Mouse (Mus musculus) forebrain, embryonic 13.5 days (tissue): ENCODE measurements at regions not wholly inside any gene's neighbourhood (a gene's known extent, or its start where the extent isn't known, plus 50 kb on each side); places are given as distances from the start of the nearest gene placed in this dataset.

Experiments
- ATAC-seq: fragments of 200-750 bp; cut with Nextera tagmentation; 2 replicates; pipeline ENCODE4 v1.8.0; 2017
- H3K27ac ChIP-seq: fragments of 300-500 bp; sonication (generic); 2 replicates; pipeline ENCODE4 v1.5.1; 2015; ENCODE audit warnings: inconsistent platforms, mild to moderate bottlenecking, moderate library complexity
- H3K27me3 ChIP-seq: fragments of 300-500 bp; sonication (generic); 2 replicates; pipeline ENCODE4 v1.6.1; 2015; ENCODE audit warnings: mild to moderate bottlenecking, inconsistent platforms
- H3K36me3 ChIP-seq: fragments of 300-500 bp; sonication (generic); 2 replicates; pipeline ENCODE4 v1.6.1; 2015; ENCODE audit warnings: mild to moderate bottlenecking, inconsistent platforms; ENCODE audit not compliant: poor library complexity, severe bottlenecking
- H3K4me1 ChIP-seq: fragments of 300-500 bp; sonication (generic); 2 replicates; pipeline ENCODE4 v1.6.1; 2015; ENCODE audit warnings: inconsistent platforms
- H3K4me2 ChIP-seq: fragments of 300-500 bp; sonication (generic); 2 replicates; pipeline ENCODE4 v1.6.1; 2015; ENCODE audit warnings: inconsistent platforms, mild to moderate bottlenecking, moderate library complexity
- H3K4me3 ChIP-seq: fragments of 300-500 bp; sonication (generic); 2 replicates; pipeline ENCODE4 v1.5.1; 2015; ENCODE audit warnings: mild to moderate bottlenecking, inconsistent platforms
- H3K9ac ChIP-seq: fragments of 300-500 bp; sonication (generic); 2 replicates; pipeline ENCODE4 v1.6.1; 2015; ENCODE audit warnings: mild to moderate bottlenecking, inconsistent platforms
- H3K9me3 ChIP-seq: fragments of 300-500 bp; sonication (generic); replicated peaks from 2 replicates; pipeline ENCODE4 v1.6.1; 2016; ENCODE audit warnings: inconsistent platforms
- WGBS: fragments of 180-500 bp; shearing (Covaris S2); methylation state at CpG from one replicate; pipeline ENCODE4 v1.1.7; 2015; 5-methylcytosine and 5-hydroxymethylcytosine counted together

DNA sequence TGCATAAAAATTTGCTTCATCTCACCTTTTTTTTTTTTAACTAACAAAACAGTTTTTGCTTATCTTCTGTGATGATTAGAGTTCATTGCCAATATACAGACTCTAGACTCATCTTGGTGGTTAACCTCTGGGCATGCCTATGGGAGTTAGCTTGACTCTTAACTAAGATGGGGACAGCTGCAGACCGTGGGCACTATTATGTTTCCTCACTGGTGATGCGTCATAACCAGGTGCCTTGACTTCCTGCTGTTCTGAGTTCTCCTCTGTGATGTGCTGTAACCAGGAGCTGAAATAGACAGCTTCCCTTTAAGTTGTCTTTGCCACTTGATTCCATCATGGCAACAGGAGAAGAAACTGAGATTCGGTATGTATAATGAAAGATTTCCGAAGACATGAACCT, 105.4 kb upstream of the C1qtnf3 start:
- Histone ChIP-seq H3K27ac (no peak overlapping the region), H3K36me3 (no peaks in the 10 kb centered on the region), H3K27me3 (no peaks in the 10 kb centered on the region), H3K4me1 (no peaks in the 10 kb centered on the region), H3K9ac (no peak overlapping the region), H3K4me3 (no peak overlapping the region), H3K4me2 (no peak overlapping the region), H3K9me3 (no peaks in the 10 kb centered on the region)
- 94% methylated on average over 4 of the region's 4 CpGs for WGBS
- no peak for ATAC-seq

DNA sequence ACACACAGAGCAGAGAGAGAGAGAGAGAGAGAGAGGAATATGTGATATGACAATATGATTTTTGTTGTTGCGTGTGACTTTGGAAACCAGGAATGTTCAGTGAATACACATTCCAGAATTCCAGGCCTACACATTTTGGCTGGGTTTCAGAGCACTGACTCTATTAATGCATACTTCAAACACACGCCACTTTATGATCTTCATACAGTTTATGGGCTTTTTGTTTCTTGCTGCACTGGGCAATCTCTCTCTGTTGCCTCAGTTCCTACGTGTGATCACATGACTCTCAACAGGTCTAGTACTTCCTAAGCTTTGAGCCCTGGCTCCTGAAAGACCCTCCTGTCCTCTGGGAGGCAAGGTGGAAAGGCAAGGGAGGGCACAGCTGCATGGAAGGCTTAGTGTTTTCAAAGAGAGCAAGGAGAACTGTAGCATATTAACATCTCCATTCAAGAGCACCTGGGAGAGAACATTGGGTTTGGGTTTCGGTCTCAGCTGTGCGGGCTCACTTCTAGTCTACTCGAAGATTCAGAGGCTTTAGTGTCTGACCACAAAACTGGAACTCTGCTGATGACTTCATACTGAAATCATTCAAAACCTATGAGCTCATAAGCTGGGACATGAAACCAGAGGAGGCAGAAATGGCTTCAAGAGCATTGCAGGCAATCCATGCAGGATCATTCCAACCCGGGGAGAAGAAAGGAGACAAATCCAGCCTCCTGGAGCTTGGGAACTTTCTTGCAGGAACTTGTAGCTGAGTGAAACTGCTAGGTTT, 87.9 kb upstream of the C1qtnf3 start:
- H3K9me3 ChIP-seq, result no peaks in the 10 kb centered on the region
- no peak for ATAC-seq
- H3K4me1 ChIP-seq, result no peaks in the 10 kb centered on the region
- H3K27me3 ChIP-seq, result no peaks in the 10 kb centered on the region
- no peak overlapping the region for H3K4me3 ChIP-seq
- H3K4me2 ChIP-seq, result no peak overlapping the region
- no peak overlapping the region for H3K27ac ChIP-seq
- H3K9ac ChIP-seq, result no peak overlapping the region
- no peaks in the 10 kb centered on the region for H3K36me3 ChIP-seq
- WGBS, result 89% methylated on average over 7 of the region's 7 CpGs

DNA sequence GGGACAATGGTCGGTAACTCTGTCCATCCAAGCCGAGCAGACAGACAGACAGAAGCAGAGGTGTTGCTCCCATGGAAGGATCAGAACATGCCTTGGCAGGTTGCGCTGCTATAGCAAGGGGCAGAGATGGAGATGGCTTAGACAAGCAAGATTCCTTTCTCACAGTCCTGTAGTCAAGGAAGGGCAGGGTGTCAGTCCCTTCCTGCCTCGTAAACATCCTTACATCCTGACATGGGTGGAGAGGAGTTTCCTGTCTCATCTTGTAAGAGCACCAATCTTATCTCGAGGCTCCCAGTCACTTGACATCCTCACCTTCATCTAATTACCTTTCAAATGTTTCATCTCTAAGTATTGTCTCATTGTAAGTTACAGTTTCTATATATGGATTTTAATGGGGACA, 87.0 kb upstream of the C1qtnf3 start:
- 87% methylated on average over 5 of the region's 5 CpGs for WGBS
- H3K4me2 ChIP-seq, result no peak overlapping the region
- no peaks in the 10 kb centered on the region for H3K36me3 ChIP-seq
- no peaks in the 10 kb centered on the region for H3K4me1 ChIP-seq
- H3K27ac ChIP-seq, result no peak overlapping the region
- H3K9ac ChIP-seq, result no peak overlapping the region
- no peak for ATAC-seq
- H3K4me3 ChIP-seq, result no peak overlapping the region
- no peaks in the 10 kb centered on the region for H3K9me3 ChIP-seq
- H3K27me3 ChIP-seq, result no peaks in the 10 kb centered on the region

DNA sequence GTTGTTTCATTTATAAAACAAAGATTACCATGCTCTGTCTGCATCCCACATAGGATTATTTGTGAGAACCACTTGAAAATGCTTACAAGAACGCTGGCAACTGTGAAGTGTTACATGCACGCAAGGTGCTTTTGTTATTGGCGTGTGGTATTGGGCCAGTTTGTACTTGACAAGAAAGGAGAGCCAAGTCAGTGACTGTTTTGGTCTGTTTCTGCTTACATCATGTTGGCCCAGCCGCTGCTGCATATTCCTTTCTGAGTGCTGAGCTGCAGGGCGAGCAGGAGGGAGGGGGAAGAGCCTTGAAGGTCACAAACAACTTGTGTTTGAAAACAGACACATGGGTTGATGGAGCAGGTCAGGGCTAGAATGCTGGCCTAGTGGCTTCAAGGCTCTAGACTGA, 85.3 kb upstream of the C1qtnf3 start:
- no peaks in the 10 kb centered on the region for H3K4me1 ChIP-seq
- H3K27ac ChIP-seq, result no peak overlapping the region

DNA sequence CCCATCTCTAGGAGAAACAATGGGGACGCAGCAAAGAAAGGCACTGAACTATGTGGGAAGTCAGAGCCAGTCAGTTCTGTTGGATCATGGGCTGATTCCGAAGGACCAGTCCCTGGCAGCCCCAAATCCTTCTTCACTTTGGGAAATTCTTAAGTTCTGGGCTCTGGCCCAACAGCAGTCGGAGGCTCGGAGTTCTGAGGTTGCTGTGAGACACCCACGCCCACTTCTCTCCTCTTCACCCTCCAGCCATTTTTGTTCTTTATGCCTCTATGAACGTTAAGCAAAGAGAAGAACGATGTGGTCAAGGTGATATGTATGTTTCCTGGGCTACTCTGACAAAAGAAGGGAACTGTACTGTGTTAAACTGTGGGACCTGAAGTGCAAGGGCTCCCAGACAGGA, 84.0 kb upstream of the C1qtnf3 start:
- ATAC-seq, result no peak
- no peaks in the 10 kb centered on the region for H3K9me3 ChIP-seq
- H3K4me2 ChIP-seq, result no peak overlapping the region
- H3K36me3 ChIP-seq, result no peaks in the 10 kb centered on the region
- H3K4me3 ChIP-seq, result no peak overlapping the region
- no peaks in the 10 kb centered on the region for H3K27me3 ChIP-seq
- WGBS, result 90% methylated on average over 7 of the region's 7 CpGs
- no peak overlapping the region for H3K27ac ChIP-seq
- H3K4me1 ChIP-seq, result no peaks in the 10 kb centered on the region
- H3K9ac ChIP-seq, result no peak overlapping the region

More for the DNA sequence above, 85.3 kb upstream of the C1qtnf3 start:
- WGBS, result 82% methylated on average over 5 of the region's 5 CpGs
- Histone ChIP-seq H3K27me3 (no peaks in the 10 kb centered on the region), H3K9ac (no peak overlapping the region), H3K4me2 (no peak overlapping the region), H3K36me3 (no peaks in the 10 kb centered on the region), H3K9me3 (no peaks in the 10 kb centered on the region), H3K4me3 (no peak overlapping the region)
- ATAC-seq, result no peak

DNA sequence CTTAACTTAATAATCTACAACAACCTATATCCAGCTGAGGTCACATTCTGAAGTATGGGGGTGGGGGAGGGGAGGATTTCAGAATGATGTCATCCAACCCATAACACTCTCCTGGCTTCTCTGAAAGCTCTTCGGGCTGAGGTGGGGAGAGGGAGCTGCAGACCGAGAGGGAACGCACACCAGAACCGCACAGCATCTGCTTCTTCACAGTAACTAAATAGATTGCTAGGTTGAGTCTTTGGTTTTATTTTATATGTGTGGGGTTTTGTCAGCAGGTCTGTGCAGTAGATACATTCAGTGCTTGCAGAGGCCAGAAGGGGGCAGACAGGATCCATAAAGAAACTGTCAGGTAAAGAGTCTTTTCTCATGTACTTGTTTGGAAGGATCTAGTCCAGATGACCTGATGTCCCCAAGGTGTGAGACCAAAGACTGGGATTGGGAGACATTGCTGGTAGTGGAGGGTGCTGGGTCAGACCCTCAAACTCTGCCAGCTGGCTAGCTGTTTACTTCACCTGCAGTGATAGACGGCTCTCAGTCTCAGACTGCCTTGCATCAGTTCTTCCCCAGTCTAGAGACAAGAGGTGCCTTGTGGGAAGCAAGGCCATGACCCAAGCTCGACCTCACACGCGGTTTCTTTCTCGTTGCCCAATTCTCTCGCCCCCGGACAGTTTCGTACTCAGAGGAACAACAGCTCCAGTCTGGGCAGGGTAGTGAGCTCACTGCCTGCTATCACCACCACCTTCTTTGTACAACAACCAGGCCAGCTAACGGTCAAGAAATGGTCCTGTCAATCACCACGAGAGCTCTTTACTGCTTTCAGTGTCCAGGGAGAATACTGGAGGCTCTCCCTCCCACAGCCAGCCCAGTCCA, 83.2 kb upstream of the C1qtnf3 start:
- Histone ChIP-seq H3K4me1 (no peaks in the 10 kb centered on the region), H3K4me3 (no peak overlapping the region), H3K9me3 (no peaks in the 10 kb centered on the region), H3K27ac (no peak overlapping the region), H3K4me2 (no peak overlapping the region), H3K27me3 (no peaks in the 10 kb centered on the region), H3K9ac (no peak overlapping the region), H3K36me3 (no peaks in the 10 kb centered on the region)
- WGBS, result 60% methylated on average over 14 of the region's 14 CpGs
- peak; percentile 54 for ATAC-seq

DNA sequence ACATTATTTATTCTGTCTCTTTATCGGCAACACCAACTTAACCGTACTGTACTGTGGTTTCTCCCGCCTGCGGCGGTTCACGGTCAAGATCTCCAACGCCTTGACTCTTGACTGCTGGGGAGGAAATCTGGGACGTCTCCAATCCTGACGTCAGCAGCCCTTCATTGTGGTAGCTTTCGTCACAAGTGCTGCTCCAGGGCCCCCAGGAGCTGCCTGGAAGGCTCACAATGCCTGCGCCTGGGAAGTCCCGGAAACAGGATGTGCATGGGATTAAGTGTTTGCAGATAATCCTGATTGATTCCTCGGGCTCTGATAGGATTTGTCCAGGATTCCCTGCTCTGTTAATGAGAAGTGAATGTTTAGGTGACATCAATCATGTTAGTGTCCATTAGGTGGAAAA, 82.3 kb upstream of the C1qtnf3 start:
- Histone ChIP-seq H3K27ac (no peak overlapping the region), H3K4me2 (no peak overlapping the region), H3K36me3 (no peaks in the 10 kb centered on the region), H3K27me3 (no peaks in the 10 kb centered on the region), H3K4me1 (no peaks in the 10 kb centered on the region), H3K4me3 (no peak overlapping the region), H3K9me3 (no peaks in the 10 kb centered on the region), H3K9ac (no peak overlapping the region)
- 54% methylated on average over 13 of the region's 13 CpGs for WGBS
- ATAC-seq, result no peak

DNA sequence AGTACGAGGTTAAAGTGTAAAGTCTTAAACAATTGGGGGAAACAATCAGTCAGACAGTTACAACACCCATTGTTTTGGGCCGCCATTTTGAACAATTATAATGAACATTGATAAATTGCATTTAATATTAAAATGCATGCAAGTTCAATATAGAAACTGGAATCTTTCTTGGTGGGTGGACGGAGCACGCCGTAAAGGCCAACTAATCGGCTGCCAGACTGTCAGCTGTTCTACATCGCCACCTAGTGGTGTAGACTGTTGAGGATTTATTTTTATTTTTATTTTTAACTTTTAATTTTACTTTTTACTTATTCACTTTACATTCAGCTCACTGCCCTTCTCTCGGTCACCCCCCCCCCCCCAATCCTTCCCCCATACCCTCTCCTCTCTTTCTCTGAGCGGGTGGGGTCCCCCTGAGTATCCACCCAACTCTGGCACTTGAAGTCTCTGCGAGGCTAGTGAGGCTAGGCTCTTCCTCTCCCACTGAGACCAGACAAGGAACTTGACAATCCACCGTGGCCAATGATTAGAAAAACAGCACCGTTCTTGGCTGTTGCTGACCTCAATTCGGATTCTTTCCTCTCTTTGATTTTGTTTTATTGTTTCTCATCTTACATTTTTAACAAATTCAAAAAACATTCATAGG, 79.7 kb upstream of the C1qtnf3 start:
- WGBS, result 21% methylated on average over 13 of the region's 13 CpGs

DNA sequence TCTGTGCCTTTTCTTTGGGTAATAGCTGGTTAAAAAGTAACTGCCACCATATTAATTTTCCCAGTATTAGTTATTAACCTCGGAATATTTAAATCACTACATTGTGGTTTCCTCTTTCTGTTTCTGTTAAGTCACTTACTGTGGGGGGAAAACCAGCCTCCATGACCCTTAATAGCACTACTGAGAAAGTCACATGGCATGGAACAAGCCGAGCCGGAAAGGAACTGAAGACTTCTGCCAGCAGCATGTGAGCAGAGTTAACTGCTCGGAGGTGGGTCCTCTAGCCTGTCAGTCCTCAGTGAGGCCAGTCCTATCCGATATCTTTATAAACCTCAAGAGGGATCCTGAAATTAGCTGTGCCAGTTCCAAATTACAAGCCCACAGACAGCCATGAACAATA, 75.8 kb upstream of the C1qtnf3 start:
- WGBS, result 85% methylated on average over 5 of the region's 5 CpGs
- no peak overlapping the region for H3K4me3 ChIP-seq
- H3K36me3 ChIP-seq, result no peaks in the 10 kb centered on the region
- no peak for ATAC-seq
- no peaks in the 10 kb centered on the region for H3K4me1 ChIP-seq
- H3K27me3 ChIP-seq, result no peaks in the 10 kb centered on the region
- H3K9me3 ChIP-seq, result no peaks in the 10 kb centered on the region
- H3K4me2 ChIP-seq, result no peak overlapping the region
- H3K9ac ChIP-seq, result no peak overlapping the region
- H3K27ac ChIP-seq, result no peak overlapping the region

More for the DNA sequence above, 79.7 kb upstream of the C1qtnf3 start:
- Histone ChIP-seq H3K27me3 (no peaks in the 10 kb centered on the region), H3K9me3 (no peaks in the 10 kb centered on the region), H3K4me3 (no peak overlapping the region), H3K4me2 (no peak overlapping the region), H3K9ac (no peak overlapping the region), H3K27ac (no peak overlapping the region), H3K36me3 (no peaks in the 10 kb centered on the region), H3K4me1 (no peaks in the 10 kb centered on the region)
- peak; percentile 71 for ATAC-seq

DNA sequence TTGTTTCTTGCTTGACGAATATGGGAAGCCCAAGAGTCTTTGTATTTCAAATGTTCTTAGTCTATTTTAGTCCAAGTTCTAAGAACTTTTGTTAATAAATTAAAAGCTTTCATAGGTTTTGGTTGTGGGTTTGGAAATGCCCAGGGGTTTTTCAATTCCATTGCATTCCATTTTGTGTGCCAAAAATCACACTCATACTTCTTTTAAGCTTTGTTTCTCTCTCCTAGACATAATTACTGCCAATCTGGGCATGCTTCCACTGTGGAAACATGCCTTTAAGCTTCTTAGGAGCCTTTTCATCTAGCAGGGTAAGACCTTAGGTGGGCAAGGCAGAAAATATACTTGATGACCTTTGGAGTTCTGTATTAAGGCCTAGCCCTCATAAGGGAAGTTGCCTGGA, 70.4 kb upstream of the C1qtnf3 start:
- ATAC-seq, result no peak
- H3K27me3 ChIP-seq, result no peaks in the 10 kb centered on the region

DNA sequence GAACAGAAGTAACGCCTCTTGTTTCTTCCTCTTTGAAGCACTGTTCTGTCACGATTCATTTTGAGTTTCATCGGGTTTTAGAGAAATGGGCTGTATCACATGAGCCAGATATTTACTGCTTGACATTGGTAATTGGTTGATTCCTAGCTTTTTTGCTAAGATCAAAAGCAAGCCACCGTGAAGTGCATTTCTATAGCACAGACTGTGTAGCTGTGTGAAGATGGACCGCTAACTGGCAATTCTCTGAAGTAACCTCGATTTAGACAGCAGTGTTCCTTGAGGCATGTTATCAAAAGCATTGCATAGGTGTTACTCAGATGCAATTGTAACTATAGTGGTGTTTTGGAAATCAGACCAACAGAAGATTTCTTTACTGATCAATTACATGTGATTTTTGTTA, 64.1 kb upstream of the C1qtnf3 start:
- Histone ChIP-seq H3K36me3 (no peaks in the 10 kb centered on the region), H3K4me3 (no peak overlapping the region), H3K4me1 (peaks cover 6% of the 10 kb centered on the region; the same call in 1 of the 2 replicates), H3K9me3 (no peaks in the 10 kb centered on the region), H3K27me3 (no peaks in the 10 kb centered on the region), H3K4me2 (no peak overlapping the region), H3K27ac (no peak overlapping the region), H3K9ac (no peak overlapping the region)
- ATAC-seq, result no peak
- 86% methylated on average over 6 of the region's 6 CpGs for WGBS

More for the DNA sequence above, 70.4 kb upstream of the C1qtnf3 start:
- WGBS, result 62% methylated on average over 1 of the region's 1 CpGs
- H3K9me3 ChIP-seq, result no peaks in the 10 kb centered on the region
- H3K9ac ChIP-seq, result no peak overlapping the region
- no peak overlapping the region for H3K4me2 ChIP-seq
- H3K4me1 ChIP-seq, result no peaks in the 10 kb centered on the region
- H3K27ac ChIP-seq, result no peak overlapping the region
- H3K4me3 ChIP-seq, result no peak overlapping the region
- H3K36me3 ChIP-seq, result no peaks in the 10 kb centered on the region
